Mouse (Mus musculus): ENCODE measurements at regions not wholly inside any gene's neighbourhood (a gene's known extent, or its start where the extent isn't known, plus 50 kb on each side); places are given as distances from the start of the nearest gene placed in this dataset.

GRCm38 (mm10) chr16:55691069-55691468 is 147.6 kb downstream of the Nfkbiz start:
- intact Hi-C loops (cut with DNase I) = no loop called here

DNA sequence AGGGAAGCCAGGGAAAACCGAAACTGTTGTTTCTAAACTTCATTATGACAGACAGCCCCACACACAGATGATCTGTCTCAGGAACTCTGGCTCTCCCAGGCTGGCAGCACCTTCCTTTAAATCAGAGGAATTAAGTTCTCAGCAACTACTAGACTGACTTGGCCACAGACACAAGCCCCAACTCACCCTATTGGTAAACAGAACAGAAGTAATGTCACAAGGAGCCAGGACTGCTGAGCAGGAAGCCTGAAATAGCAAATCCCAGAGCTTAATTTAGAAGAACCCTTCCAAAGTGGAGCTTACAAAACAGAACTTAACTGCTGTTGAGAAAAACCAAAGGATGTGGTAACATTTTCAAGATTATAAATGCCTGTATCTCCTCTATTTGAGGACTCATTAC is 174.8 kb downstream of the Nfkbiz start:
- no peak for DNase-seq
- intact Hi-C loops (cut with DNase I) = no loop called here

More at GRCm38 (mm10) chr16:55691069-55691468, 147.6 kb downstream of the Nfkbiz start:
- no peak for DNase-seq

DNA sequence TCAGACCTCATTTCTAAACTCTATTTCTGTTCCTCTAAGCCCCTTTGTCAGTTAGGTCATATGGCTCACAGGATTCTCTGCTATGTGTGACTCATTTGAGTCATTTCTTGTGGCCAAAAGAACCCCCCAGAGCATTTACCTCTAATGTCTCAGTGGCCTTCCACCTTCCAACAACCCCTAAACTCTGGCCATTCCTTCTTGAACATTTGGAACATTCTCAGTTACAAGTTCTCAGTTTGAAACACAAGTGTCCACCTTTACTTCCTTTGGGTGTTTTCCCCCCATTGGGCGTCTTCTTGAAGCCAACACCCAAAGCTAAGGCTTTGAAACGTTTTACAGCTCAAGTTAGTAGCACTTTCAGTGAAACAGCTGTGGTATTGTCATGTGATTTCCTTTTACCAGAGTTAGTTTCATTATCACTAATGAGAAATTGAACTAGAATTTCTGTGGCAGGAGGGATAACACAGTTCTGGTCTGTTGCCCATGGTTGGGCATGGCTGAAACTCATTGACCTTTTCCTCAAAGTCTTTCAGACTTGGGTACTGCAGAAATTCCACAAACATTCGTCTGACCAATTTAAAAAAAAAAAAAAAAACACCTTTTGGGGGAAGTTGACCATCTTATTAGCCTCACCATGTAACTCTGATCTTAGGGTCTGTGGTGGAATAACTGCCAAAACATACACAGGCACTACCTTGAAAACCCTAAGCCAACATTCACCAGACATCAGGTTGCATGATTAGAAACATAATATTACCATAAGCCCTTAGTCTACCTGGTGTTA is 201.8 kb downstream of the Nfkbiz start:
- no peak for DNase-seq
- intact Hi-C loops (cut with DNase I) = no loop called here

DNA sequence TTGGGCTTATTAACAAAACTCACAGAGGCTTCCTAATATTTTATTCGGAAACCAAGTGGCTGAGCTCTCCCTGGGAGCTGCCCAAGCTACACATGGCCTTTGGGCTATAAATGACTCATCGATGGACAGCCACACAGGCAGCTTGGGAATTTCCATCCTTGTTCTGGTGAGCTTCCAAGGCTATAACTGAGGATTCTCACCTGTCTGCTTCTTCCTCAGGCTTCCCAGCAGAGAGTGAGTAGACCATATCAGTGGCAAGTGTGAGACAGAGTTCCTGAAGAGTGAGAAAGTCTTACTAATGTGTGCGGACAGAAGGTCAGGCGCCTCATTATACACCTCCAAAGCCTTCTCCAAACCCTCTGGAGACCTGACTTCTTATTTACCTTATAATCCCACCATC is 202.5 kb downstream of the Nfkbiz start:
- intact Hi-C loops (cut with DNase I) = no loop called here
- no peak for DNase-seq

- DNase-seq = no peak
- intact Hi-C loops (cut with DNase I) = no loop called here
Measured at GRCm38 (mm10) chr16:55634691-55635090, 204.0 kb downstream of the Nfkbiz start.

- no peak for DNase-seq
- intact Hi-C loops (cut with DNase I) = no loop called here
Measured at GRCm38 (mm10) chr16:55632220-55632619, 206.5 kb downstream of the Nfkbiz start.

GRCm38 (mm10) chr16:55631637-55632036 is 207.1 kb downstream of the Nfkbiz start:
- no peak for DNase-seq
- intact Hi-C loops (cut with DNase I) = no loop called here

GRCm38 (mm10) chr16:55631048-55631447 is 207.7 kb downstream of the Nfkbiz start:
- no peak for DNase-seq
- intact Hi-C loops (cut with DNase I) = no loop called here

DNA sequence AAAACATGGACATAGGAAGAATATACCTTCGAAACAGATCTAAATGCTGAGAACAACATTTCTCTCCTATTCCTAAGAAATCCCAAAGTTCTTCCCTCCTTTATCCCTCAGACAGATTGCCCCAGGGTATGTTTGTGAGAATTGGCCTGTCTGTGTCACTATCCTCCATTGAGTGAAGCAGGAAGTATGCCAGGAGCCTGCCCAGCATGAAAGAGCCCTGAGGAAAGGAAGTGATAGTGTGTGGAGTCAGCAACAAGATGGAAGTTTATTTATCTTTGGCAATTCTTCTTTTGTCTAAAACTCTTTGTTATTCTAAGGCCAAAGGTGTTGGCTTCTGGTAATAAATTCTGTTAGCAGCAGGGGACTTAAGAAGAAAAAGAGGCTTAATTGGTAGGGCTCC is 211.2 kb downstream of the Nfkbiz start:
- intact Hi-C loops (cut with DNase I) = no loop called here
- DNase-seq = no peak

DNA sequence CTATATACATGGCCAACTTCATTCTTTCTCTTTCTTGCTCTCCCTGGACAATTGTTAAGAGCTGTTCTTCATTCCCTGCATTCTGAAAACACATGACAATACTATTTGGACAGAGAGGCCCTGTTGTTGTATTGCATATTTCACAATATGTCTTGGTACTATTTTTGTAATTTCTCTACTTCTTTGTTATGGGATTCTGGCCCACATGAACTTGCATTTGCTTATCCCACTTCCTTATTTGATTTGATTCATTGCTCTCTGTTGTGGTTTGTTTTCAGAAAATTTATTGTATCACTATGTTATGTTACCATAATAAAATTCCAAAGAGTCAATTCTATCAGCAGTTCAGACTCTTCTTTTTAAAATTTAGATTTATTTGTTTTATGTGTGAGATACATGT is 215.3 kb downstream of the Nfkbiz start:
- no peak for DNase-seq
- intact Hi-C loops (cut with DNase I) = no loop called here

DNA sequence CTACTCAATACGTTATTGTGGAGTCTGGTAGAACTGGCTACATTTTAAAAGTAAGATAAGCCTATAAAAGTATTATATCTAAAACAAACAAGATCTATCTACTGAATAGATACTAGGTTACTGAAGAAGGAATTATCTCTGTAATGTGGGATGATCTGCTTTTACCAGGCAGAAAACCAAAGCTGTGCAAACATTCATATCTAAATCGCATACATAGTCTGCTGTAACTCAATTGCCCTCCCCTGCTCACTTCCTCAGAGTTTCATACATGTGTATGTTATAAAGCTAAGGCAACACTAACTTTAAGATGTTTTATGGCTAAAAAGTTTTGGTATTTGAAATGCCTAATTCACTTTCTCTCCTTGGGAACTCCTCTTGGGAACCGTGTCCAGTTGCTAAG is 219.0 kb downstream of the Nfkbiz start:
- intact Hi-C loops (cut with DNase I) = no loop called here

GRCm38 (mm10) chr16:55617958-55618357 is 220.7 kb downstream of the Nfkbiz start:
- intact Hi-C loops (cut with DNase I) = no loop called here

More for the DNA sequence above, 219.0 kb downstream of the Nfkbiz start:
- DNase-seq = no peak

DNA sequence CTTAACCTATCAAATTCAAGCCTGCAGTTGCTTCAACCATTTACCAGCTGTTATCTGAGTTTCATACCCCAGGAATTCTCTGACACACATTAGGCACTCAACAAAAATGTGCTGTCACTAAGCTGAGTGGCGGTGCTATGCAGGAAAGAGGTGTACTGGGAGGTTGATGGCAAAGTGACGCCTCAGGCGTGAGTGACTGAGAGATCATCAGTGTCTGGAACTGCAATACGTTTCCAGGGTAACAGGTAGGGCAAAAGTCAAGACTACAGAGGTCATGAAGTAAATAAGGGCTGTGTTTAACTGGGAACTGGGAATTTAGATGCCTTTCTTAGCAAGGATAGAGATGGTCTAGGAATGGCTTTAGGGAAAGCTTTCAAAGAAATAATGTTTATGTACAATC is 221.2 kb downstream of the Nfkbiz start:
- intact Hi-C loops (cut with DNase I) = no loop called here
- DNase-seq = no peak

More at GRCm38 (mm10) chr16:55617958-55618357, 220.7 kb downstream of the Nfkbiz start:
- DNase-seq = no peak

DNA sequence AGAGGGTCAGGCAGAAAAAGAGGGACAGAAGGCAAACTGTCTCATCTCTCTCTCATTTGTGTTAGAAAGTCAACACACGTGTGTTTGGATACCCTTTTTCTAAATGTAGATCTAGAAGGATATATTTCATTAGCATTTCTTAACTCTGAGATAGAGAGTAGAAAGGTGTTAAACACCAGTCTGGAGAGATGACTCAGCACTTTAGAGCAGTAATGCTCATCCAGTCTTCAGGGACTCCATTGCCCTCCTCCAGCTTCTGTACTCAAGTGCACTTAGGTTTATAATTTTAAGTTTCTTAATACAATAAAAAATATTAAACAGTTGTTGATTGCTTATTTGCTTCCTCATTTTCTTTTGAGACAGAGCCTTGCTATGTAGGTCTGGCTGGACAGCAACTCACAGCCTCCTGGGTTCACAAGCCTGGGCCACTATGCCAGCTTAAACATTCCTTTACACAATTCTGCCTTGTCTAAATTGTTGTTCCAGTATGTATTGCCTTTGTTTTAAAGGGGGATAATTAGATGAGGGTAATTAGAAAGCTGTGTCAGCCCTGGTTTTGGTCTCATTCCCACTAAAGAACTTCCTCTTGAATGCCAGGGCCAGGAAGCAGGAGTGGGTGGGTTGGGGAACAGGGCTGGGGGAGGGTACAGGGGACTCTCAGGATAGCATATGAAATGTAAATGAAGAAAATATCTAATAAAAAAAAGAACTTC is 222.1 kb downstream of the Nfkbiz start:
- intact Hi-C loops (cut with DNase I) = no loop called here
- no peak for DNase-seq

- intact Hi-C loops (cut with DNase I) = no loop called here
- DNase-seq = peak in 1 of 2 experiments; percentile 21
Measured at GRCm38 (mm10) chr16:55612873-55613272, 225.8 kb downstream of the Nfkbiz start.

DNA sequence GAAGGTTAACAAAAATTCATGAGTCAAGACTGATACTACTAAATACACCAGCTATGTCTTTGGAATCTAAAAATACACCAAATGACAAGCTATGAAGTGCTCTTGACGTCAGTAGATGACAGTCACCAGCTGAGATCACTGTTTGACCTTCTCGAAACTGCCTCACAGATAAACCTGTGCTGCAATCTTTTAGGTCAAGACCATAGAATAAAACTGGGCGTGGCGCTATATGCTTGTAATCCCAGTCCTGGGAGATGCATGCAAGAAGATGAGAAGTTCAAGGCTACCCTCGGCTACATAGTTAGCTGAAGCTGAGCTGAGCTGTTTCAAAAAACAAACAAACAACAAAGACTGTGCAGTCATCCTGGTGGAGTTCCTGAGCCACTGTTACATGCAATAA is 226.7 kb downstream of the Nfkbiz start:
- intact Hi-C loops (cut with DNase I) = no loop called here
- no peak for DNase-seq

- intact Hi-C loops (cut with DNase I) = no loop called here
- DNase-seq = no peak
Measured at GRCm38 (mm10) chr16:55611172-55611571, 227.5 kb downstream of the Nfkbiz start.

- intact Hi-C loops (cut with DNase I) = loop anchor here (5.0 kb wide), 1 partner anchor 51 kb away; no protein-coding TSS in a partner anchor
Measured at GRCm38 (mm10) chr16:55608361-55608760, 230.3 kb downstream of the Nfkbiz start.

DNA sequence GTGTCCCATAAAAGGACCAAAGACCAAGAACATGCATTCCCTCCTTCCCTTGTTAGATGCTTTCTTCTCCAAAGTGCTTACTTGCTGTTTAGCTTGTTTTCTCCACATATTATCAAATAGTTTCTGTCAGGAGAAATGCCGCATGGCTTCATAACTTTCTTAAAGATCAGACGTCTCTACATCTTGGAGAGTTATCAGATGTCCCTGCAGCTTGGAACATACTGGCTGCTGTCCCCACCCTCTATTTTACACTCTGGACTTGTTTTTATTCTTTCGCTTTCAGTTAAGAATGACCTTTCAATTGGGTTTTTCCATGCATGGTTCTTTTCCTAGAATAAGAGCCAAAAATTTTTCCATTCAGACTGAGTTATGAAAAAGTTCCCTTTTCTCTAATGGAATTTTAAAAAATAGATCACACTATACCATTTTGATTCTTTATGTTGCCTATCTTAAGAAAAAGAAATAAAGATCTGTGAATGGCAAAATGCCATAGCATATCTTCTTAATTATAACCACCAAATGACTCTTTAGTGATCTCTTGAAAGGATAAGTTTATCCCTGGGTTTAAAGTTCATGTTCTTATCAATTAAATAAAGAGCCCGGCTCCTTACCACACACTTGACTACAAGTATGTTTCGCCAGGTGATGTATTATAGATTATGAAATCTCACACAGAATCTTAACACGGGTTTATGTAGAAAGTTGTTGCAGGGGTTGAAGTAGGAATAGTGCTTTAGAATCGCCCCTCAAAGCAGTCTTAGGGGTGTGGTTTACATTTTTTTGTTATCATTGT is 232.1 kb downstream of the Nfkbiz start:
- intact Hi-C loops (cut with DNase I) = loop anchor here (5.0 kb wide), 1 partner anchor 49 kb away; no protein-coding TSS in a partner anchor
- no peak for DNase-seq

More at GRCm38 (mm10) chr16:55608361-55608760, 230.3 kb downstream of the Nfkbiz start:
- no peak for DNase-seq

GRCm38 (mm10) chr16:55603611-55604010 is 235.1 kb downstream of the Nfkbiz start:
- intact Hi-C loops (cut with DNase I) = no loop called here
- no peak for DNase-seq

- intact Hi-C loops (cut with DNase I) = no loop called here
Measured at GRCm38 (mm10) chr16:55589382-55589956, 249.2 kb downstream of the Nfkbiz start.

More at GRCm38 (mm10) chr16:55589382-55589956, 249.2 kb downstream of the Nfkbiz start:
- no peak for DNase-seq

Data from heart, postnatal 36 days (tissue).